Mouse (Mus musculus) limb, embryonic 14.5 days (tissue): ENCODE measurements around the gene Cfap45. TPM values are rescaled to one million over a fixed set of nuclear protein-coding genes. Genes with fewer than 3 reads are reported as not detected.
A peak's percentile ranks its signal among the peaks of the same experiment; 100 is the strongest.

Experiments
- ATAC-seq: fragments of 200-750 bp; cut with Nextera tagmentation; 2 replicates; pipeline ENCODE4 v1.8.0; 2017; ENCODE audit warnings: low read depth, moderate number of reproducible peaks, moderate TSS enrichment; ENCODE audit not compliant: low FRiP score
- DNase-seq: peaks from one replicate; pipeline ENCODE4 v3.0.0-alpha.2; 2015; ENCODE audit warnings: low spot score
- H3K27ac ChIP-seq: fragments of 300-500 bp; sonication (generic); replicated peaks from 2 replicates; pipeline ENCODE4 v1.5.1; 2014; ENCODE audit warnings: low read depth, mild to moderate bottlenecking, low read length, moderate library complexity, mixed read lengths
- H3K27me3 ChIP-seq: fragments of 300-500 bp; sonication (generic); 2 replicates; pipeline ENCODE4 v1.6.1; 2014; ENCODE audit warnings: low read length, mixed read lengths; ENCODE audit not compliant: control insufficient read depth, insufficient read depth
- H3K36me3 ChIP-seq: fragments of 300-500 bp; sonication (generic); 2 replicates; pipeline ENCODE4 v1.6.1; 2014; ENCODE audit warnings: mild to moderate bottlenecking, low read length, moderate library complexity, mixed read lengths; ENCODE audit not compliant: control insufficient read depth, insufficient read depth
- H3K4me1 ChIP-seq: fragments of 300-500 bp; sonication (generic); 2 replicates; pipeline ENCODE4 v1.6.1; 2014; ENCODE audit warnings: antibody characterized with exemption, low read length, mixed read lengths; ENCODE audit not compliant: control insufficient read depth, insufficient read depth
- H3K4me2 ChIP-seq: fragments of 300-500 bp; sonication (generic); replicated peaks from 2 replicates; pipeline ENCODE4 v1.6.1; 2014; ENCODE audit warnings: low read depth, mild to moderate bottlenecking, low read length, moderate library complexity; ENCODE audit not compliant: severe bottlenecking
- H3K4me3 ChIP-seq: fragments of 300-500 bp; sonication (generic); replicated peaks from 2 replicates; pipeline ENCODE4 v1.5.1; 2014; ENCODE audit warnings: low read length
- H3K9ac ChIP-seq: fragments of 300-500 bp; sonication (generic); 2 replicates; pipeline ENCODE4 v1.6.1; 2014; ENCODE audit warnings: mild to moderate bottlenecking, low read depth, low read length, moderate library complexity; ENCODE audit not compliant: severe bottlenecking
- H3K9me3 ChIP-seq: fragments of 300-500 bp; sonication (generic); 2 replicates; pipeline ENCODE4 v1.6.1; 2016; ENCODE audit warnings: low read length; ENCODE audit not compliant: control insufficient read depth
- POLR2A ChIP-seq: fragments of 200-500 bp; IDR thresholded peaks from 2 replicates; pipeline ENCODE4 v1.8.0; 2012; ENCODE audit warnings: inconsistent platforms, mild to moderate bottlenecking, moderate library complexity, borderline replicate concordance; ENCODE audit not compliant: insufficient read depth, insufficient read length; ENCODE audit errors: extremely low read depth
- WGBS: fragments of 180-500 bp; shearing (Covaris S2); extraction: QIAGEN DNeasy Blood & Tissue Kit; methylation state at CpG from one replicate; pipeline ENCODE4 v1.1.7; 2014; 5-methylcytosine and 5-hydroxymethylcytosine counted together
- polyA plus RNA-seq, 2 experiments: library from polyadenylated mRNA; depleted of rRNA in 1 of 2; stranded (reverse) in 1 of 2; unstranded in 1 of 2; fragments of >200 nt; fragmentation: Nextera tagmentation in 1 of 2; extraction: Ambion mirVana in 1 of 2; gene quantifications; 2 replicates each; pipeline versions ENCODE4 v1.2.1 to v1.2.3; 2012 to 2014

Gene Cfap45
- polyA plus RNA-seq, 2 experiments, result 0.98 to 1.3 TPM

- H3K9ac ChIP-seq, result peak overlapping the region; percentile 5; the same call in 1 of the 2 replicates
- peak; percentile 50; the same call in 1 of the 2 replicates for ATAC-seq
- no peak for TF ChIP-seq POLR2A
Observed at GRCm38 (mm10) chr1:172532551-172532950, 11.9 kb downstream of the Cfap45 start.

GRCm38 (mm10) chr1:172535116-172535515, 14.5 kb downstream of the Cfap45 start:
- Histone ChIP-seq H3K9ac (no peak overlapping the region), H3K4me3 (no peak overlapping the region), H3K27me3 (no peaks in the 10 kb centered on the region), H3K27ac (no peak overlapping the region), H3K4me2 (no peak overlapping the region), H3K9me3 (no peaks in the 10 kb centered on the region), H3K4me1 (peaks cover 25% of the 10 kb centered on the region), H3K36me3 (no peaks in the 10 kb centered on the region)
- WGBS, result 84% methylated on average over 16 of the region's 16 CpGs
- DNase-seq, result no peak
- no peak for ATAC-seq
- TF ChIP-seq POLR2A, result no peak

More at GRCm38 (mm10) chr1:172532551-172532950, 11.9 kb downstream of the Cfap45 start:
- Histone ChIP-seq H3K27me3 (no peaks in the 10 kb centered on the region), H3K4me1 (peaks cover 21% of the 10 kb centered on the region), H3K4me2 (peak overlapping the region; percentile 39), H3K9me3 (no peaks in the 10 kb centered on the region), H3K4me3 (peak overlapping the region; percentile 15; the same call in 1 of the 2 replicates), H3K27ac (no peak overlapping the region), H3K36me3 (no peaks in the 10 kb centered on the region)
- WGBS, result under 1% methylated on average over 13 of the region's 13 CpGs
- no peak for DNase-seq

- no peak overlapping the region for H3K27ac ChIP-seq
- 27% methylated on average over 6 of the region's 6 CpGs for WGBS
- no peak overlapping the region for H3K4me2 ChIP-seq
- H3K4me3 ChIP-seq, result no peak overlapping the region
- H3K4me1 ChIP-seq, result peaks cover 8% of the 10 kb centered on the region
- H3K36me3 ChIP-seq, result no peaks in the 10 kb centered on the region
- H3K9ac ChIP-seq, result no peak overlapping the region
- 0 out of 2 replicates have a peak, but pooled peaks cover 4% of the 10 kb centered on the region for H3K27me3 ChIP-seq
- no peak for TF ChIP-seq POLR2A
- DNase-seq (no peak), ATAC-seq (no peak)
- H3K9me3 ChIP-seq, result no peaks in the 10 kb centered on the region
Observed at GRCm38 (mm10) chr1:172539827-172540226, 19.2 kb downstream of the Cfap45 start.

GRCm38 (mm10) chr1:172540283-172540820, 19.8 kb downstream of the Cfap45 start:
- Histone ChIP-seq H3K27ac (no peak overlapping the region), H3K4me2 (no peak overlapping the region), H3K4me3 (no peak overlapping the region), H3K9me3 (no peaks in the 10 kb centered on the region), H3K4me1 (peaks cover 8% of the 10 kb centered on the region), H3K9ac (no peak overlapping the region), H3K36me3 (no peaks in the 10 kb centered on the region), H3K27me3 (0 out of 2 replicates have a peak, but pooled peaks cover 4% of the 10 kb centered on the region)
- ATAC-seq (no peak), DNase-seq (no peak)
- 57% methylated on average over 11 of the region's 11 CpGs for WGBS
- no peak for TF ChIP-seq POLR2A

GRCm38 (mm10) chr1:172546062-172546461, 25.5 kb downstream of the Cfap45 start:
- Histone ChIP-seq H3K27ac (no peak overlapping the region), H3K4me2 (no peak overlapping the region), H3K27me3 (0 out of 2 replicates have a peak, but pooled peaks cover under 1% of the 10 kb centered on the region), H3K9ac (no peak overlapping the region), H3K4me3 (no peak overlapping the region), H3K9me3 (no peaks in the 10 kb centered on the region), H3K36me3 (no peaks in the 10 kb centered on the region), H3K4me1 (peaks cover 15% of the 10 kb centered on the region)
- no peak for TF ChIP-seq POLR2A
- DNase-seq (no peak), ATAC-seq (no peak)
- WGBS, result 90% methylated on average over 4 of the region's 4 CpGs
